8 mouse cellular contexts compared by ENCODE assay signal in genomic region chr16:35056306-35056705, GRCm38 (mm10). TPM values are rescaled to one million over a fixed set of nuclear protein-coding genes. Genes with fewer than 3 reads are reported as not detected.
A peak's percentile ranks its signal among the peaks of the same experiment; 100 is the strongest.
DNase-seq lines count a peak whose midpoint lies in the region; ATAC-seq and TF ChIP-seq lines count a peak whose summit lies in the region.

No protein-coding gene starts in this region.

- peak; percentile 77 for TF ChIP-seq CTCF in heart, adult 2 months (IDR thresholded peaks at IDR 0.05)

- no peak for ATAC-seq in heart, embryonic 12.5 days (ENCODE audit: insufficient number of reproducible peaks, low FRiP score)
- ATAC-seq in liver, embryonic 16.5 days (ENCODE audit: low read depth): peak; percentile 28; the same call in 1 of the 2 replicates

- no peak overlapping the region for H3K4me3 ChIP-seq in heart, adult 2 months
- H3K4me3 ChIP-seq in heart, embryonic 12.5 days: no peak overlapping the region
- no peak overlapping the region for H3K4me3 ChIP-seq in liver, embryonic 16.5 days (ENCODE audit: low read depth, low read length)

- no peak for TF ChIP-seq POLR2A in heart, adult 2 months (IDR thresholded peaks at IDR 0.05; ENCODE audit: insufficient read depth, low read depth, low read length)

- no peak overlapping the region for H3K4me2 ChIP-seq in heart, embryonic 12.5 days
- H3K4me2 ChIP-seq in liver, embryonic 16.5 days (ENCODE audit: low read depth, low read length): no peak overlapping the region

- H3K4me1 ChIP-seq in heart, adult 2 months (ENCODE audit: control insufficient read depth, insufficient read depth, low read length): no peaks in the 10 kb centered on the region
- no peaks in the 10 kb centered on the region for H3K4me1 ChIP-seq in heart, embryonic 12.5 days (replicated peaks)
- peaks cover 34% of the 10 kb centered on the region for H3K4me1 ChIP-seq in liver, embryonic 16.5 days (ENCODE audit: control insufficient read depth, low read depth, low read length)

- 22% methylated on average over 5 of the region's 5 CpGs for WGBS in heart, adult 2 months
- WGBS in heart, embryonic 12.5 days: 24% methylated on average over 5 of the region's 5 CpGs
- WGBS in liver, embryonic 16.5 days (ENCODE audit: insufficient replicate concordance): 21% methylated on average over 5 of the region's 5 CpGs

- no peaks in the 10 kb centered on the region for H3K27me3 ChIP-seq in heart, adult 2 months (ENCODE audit: control insufficient read depth, insufficient read depth, low read length)
- H3K27me3 ChIP-seq in heart, embryonic 12.5 days (replicated peaks): no peaks in the 10 kb centered on the region
- H3K27me3 ChIP-seq in liver, embryonic 16.5 days (ENCODE audit: control insufficient read depth, insufficient read depth, low read depth, low read length): no peaks in the 10 kb centered on the region

- no peak overlapping the region; the same call in 1 of the 2 replicates for H3K27ac ChIP-seq in heart, adult 2 months
- no peak overlapping the region for H3K27ac ChIP-seq in heart, embryonic 12.5 days (ENCODE audit: poor library complexity, severe bottlenecking)
- peak overlapping the region; percentile 46 for H3K27ac ChIP-seq in liver, embryonic 16.5 days (ENCODE audit: low read length)

- no peaks in the 10 kb centered on the region for H3K79me2 ChIP-seq in heart, adult 2 months (replicated peaks; ENCODE audit: control insufficient read depth, insufficient read depth, low read length)

- no peak overlapping the region for H3K9ac ChIP-seq in heart, adult 2 months (ENCODE audit: low read depth, low read length)
- no peak overlapping the region for H3K9ac ChIP-seq in heart, embryonic 12.5 days
- no peak overlapping the region for H3K9ac ChIP-seq in liver, embryonic 16.5 days (ENCODE audit: low read depth, low read length)

- no peaks in the 10 kb centered on the region for H3K9me3 ChIP-seq in heart, embryonic 12.5 days (replicated peaks)
- H3K9me3 ChIP-seq in liver, embryonic 16.5 days (replicated peaks; ENCODE audit: control insufficient read depth, low read length): no peaks in the 10 kb centered on the region

- intact Hi-C loops in heart, adult 2 months (cut with DNase I): no loop called here

- TF ChIP-seq EP300 in heart, adult 2 months (IDR thresholded peaks at IDR 0.05; ENCODE audit: insufficient read depth, low read depth, low read length): no peak

- no peaks in the 10 kb centered on the region for H3K36me3 ChIP-seq in heart, adult 2 months (ENCODE audit: control insufficient read depth, insufficient read depth, low read length)
- no peaks in the 10 kb centered on the region for H3K36me3 ChIP-seq in heart, embryonic 12.5 days
- no peaks in the 10 kb centered on the region for H3K36me3 ChIP-seq in liver, embryonic 16.5 days (ENCODE audit: control insufficient read depth, insufficient read depth)

- no peak for DNase-seq in heart, adult 2 months
- DNase-seq in A20 (ENCODE audit: low read depth, low spot score) (peak; percentile 61), adipocyte (ENCODE audit: low spot score) (peak; percentile 71)
- DNase-seq in forelimb bud, embryonic 11.5 days (ENCODE audit: low read depth, low spot score): peak; percentile 63
- peak; percentile 82 for DNase-seq in retina, embryonic 14.5 days (ENCODE audit: low spot score)
- no peak for DNase-seq in testis, postnatal 14 days (ENCODE audit: low spot score)

RNA-seq across cellular contexts. Expression of gene Hacd2, which starts 34.1 kb away (rescaled TPM):
- total RNA-seq in heart, adult 2 months (2021): 10 to 100 TPM in 1 of 2 experiments, 1 to 10 TPM in 1; 7.2 to 12.4 TPM
- 13.2 and 17.0 TPM in 2 replicates for polyA plus RNA-seq in heart, adult 2 months (2012; rRNA removed)
- polyA plus RNA-seq in heart, embryonic 12.5 days (2016; fragmentation: Nextera tagmentation; extraction: Ambion mirVana): 54.6 and 60.0 TPM in 2 replicates
- polyA plus RNA-seq in liver, embryonic 16.5 days (2015; fragmentation: Nextera tagmentation; extraction: Ambion mirVana): 103 and 109 TPM in 2 replicates

Comparison
In these comparisons a context has a peak if more than half of its experiments do, and no peak if none do; other contexts are left out.
1. DNase-seq: peak in A20 (single experiment), adipocyte (single experiment), forelimb bud, embryonic 11.5 days (single experiment) and retina, embryonic 14.5 days (single experiment); none in heart, adult 2 months (0 of 2) and testis, postnatal 14 days (single experiment).